Mouse (Mus musculus) liver, adult 2 months (tissue): Measurements from ENCODE around the gene Tas1r1. TPM values are rescaled to one million over a fixed set of nuclear protein-coding genes. Genes with fewer than 3 reads are reported as not detected.

ENCODE experiments used
- DNase-seq: peaks from one replicate; pipeline ENCODE4 v3.0.0-alpha.2; 2011; ENCODE audit warnings: low read depth, low spot score; ENCODE audit errors: extremely low read depth
- H3K27ac ChIP-seq: fragments of 200-500 bp; replicated peaks from 2 replicates; pipeline ENCODE4 v1.5.1; 2012; ENCODE audit warnings: low read depth, mild to moderate bottlenecking, control low read depth, inconsistent platforms, low read length; ENCODE audit not compliant: insufficient read depth
- H3K27me3 ChIP-seq: fragments of 200-500 bp; 2 replicates; pipeline ENCODE4 v1.6.1; 2012; ENCODE audit warnings: mild to moderate bottlenecking, moderate library complexity, low read length, inconsistent platforms; ENCODE audit not compliant: control insufficient read depth, insufficient read depth
- H3K36me3 ChIP-seq: fragments of 200-500 bp; 2 replicates; pipeline ENCODE4 v1.6.1; 2012; ENCODE audit warnings: low read length, inconsistent platforms; ENCODE audit not compliant: control insufficient read depth, insufficient read depth
- H3K4me1 ChIP-seq: fragments of 200-500 bp; 2 replicates; pipeline ENCODE4 v1.6.1; 2011; ENCODE audit warnings: low read length; ENCODE audit not compliant: control insufficient read depth, insufficient read depth
- H3K4me3 ChIP-seq: fragments of 200-500 bp; 2 replicates; pipeline ENCODE4 v1.5.1; 2011; ENCODE audit warnings: low read depth, mild to moderate bottlenecking, control low read depth, low read length, moderate library complexity; ENCODE audit not compliant: insufficient read depth
- H3K79me2 ChIP-seq: fragments of 200-500 bp; 2 replicates; pipeline ENCODE4 v1.6.1; 2012; ENCODE audit warnings: inconsistent platforms, mild to moderate bottlenecking, low read length, moderate library complexity; ENCODE audit not compliant: control insufficient read depth, insufficient read depth
- H3K9ac ChIP-seq: fragments of 200-500 bp; 2 replicates; pipeline ENCODE4 v1.6.1; 2012; ENCODE audit warnings: low read depth, mild to moderate bottlenecking, control low read depth, inconsistent platforms, low read length
- CTCF ChIP-seq: fragments of 200-500 bp; IDR thresholded peaks from 2 replicates; pipeline ENCODE4 v1.5.1; 2011; ENCODE audit warnings: low read depth, low read length, control low read depth
- POLR2A ChIP-seq: fragments of 200-500 bp; IDR thresholded peaks from 2 replicates; pipeline ENCODE4 v1.6.1; 2011; ENCODE audit warnings: low read length, control low read depth; ENCODE audit not compliant: insufficient read depth; ENCODE audit errors: extremely low read depth
- WGBS: fragments of 180-500 bp; shearing (Covaris S2); methylation state at CpG from one replicate; pipeline ENCODE4 v1.1.7; 2018; 5-methylcytosine and 5-hydroxymethylcytosine counted together
- polyA plus RNA-seq: library from polyadenylated mRNA; depleted of rRNA; stranded (reverse); fragments of >200 nt; gene quantifications from 2 replicates; pipeline ENCODE4 v1.2.3, GENCODE M21; 2012; rRNA removed
- total RNA-seq: library from RNA; depleted of rRNA; stranded (reverse); fragments of >200 nt; gene quantifications from 2 replicates; pipeline ENCODE4 v1.2.3, GENCODE M21; 2014; rRNA removed

The Tas1r1 gene
- total and polyA plus RNA-seq, 2 experiments: not detected

GRCm38 (mm10) chr4:151985886-151986285 is 52.5 kb downstream of the Tas1r1 start:
- Histone ChIP-seq H3K27me3 (no peaks in the 10 kb centered on the region), H3K36me3 (no peaks in the 10 kb centered on the region), H3K4me1 (peaks cover 7% of the 10 kb centered on the region), H3K27ac (no peak overlapping the region), H3K4me3 (no peak overlapping the region), H3K79me2 (peaks cover 10% of the 10 kb centered on the region; the same call in 1 of the 2 replicates), H3K9ac (no peak overlapping the region)
- DNase-seq: no peak
- WGBS: 68% methylated on average over 10 of the region's 10 CpGs
- no peak for TF ChIP-seq POLR2A
- no peak for TF ChIP-seq CTCF

GRCm38 (mm10) chr4:151983560-151983959 is 54.8 kb downstream of the Tas1r1 start:
- H3K9ac ChIP-seq: no peak overlapping the region
- H3K4me3 ChIP-seq: no peak overlapping the region
- DNase-seq: no peak
- no peaks in the 10 kb centered on the region for H3K27me3 ChIP-seq
- peaks cover 8% of the 10 kb centered on the region; the same call in 1 of the 2 replicates for H3K79me2 ChIP-seq
- TF ChIP-seq POLR2A (no peak), CTCF (no peak)
- H3K4me1 ChIP-seq: peaks cover 4% of the 10 kb centered on the region
- 59% methylated on average over 9 of the region's 9 CpGs for WGBS
- H3K36me3 ChIP-seq: no peaks in the 10 kb centered on the region; the same call in 1 of the 2 replicates
- H3K27ac ChIP-seq: no peak overlapping the region

DNA sequence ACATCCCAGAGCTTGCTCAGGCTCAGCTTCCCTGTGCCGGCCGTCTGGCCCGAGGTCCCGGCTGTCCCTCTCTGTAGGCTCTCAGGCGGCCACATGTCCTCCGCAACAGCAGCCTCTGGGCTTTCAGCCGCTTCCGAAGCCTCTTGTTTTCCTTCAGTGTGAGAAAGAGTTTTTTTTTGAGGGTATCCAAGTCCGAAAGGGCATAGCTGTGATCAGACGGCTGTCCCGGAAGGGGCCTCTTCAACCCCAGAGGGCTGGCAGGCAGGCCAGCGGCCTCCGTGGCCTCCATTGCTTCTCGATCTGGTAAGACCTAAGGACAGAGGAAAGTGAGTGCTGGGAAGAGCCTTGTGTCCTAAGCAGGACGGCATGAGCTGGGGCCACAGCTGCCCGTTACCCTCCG is 55.3 kb downstream of the Tas1r1 start:
- no peak overlapping the region for H3K4me3 ChIP-seq
- H3K79me2 ChIP-seq: peaks cover 2% of the 10 kb centered on the region; the same call in 1 of the 2 replicates
- TF ChIP-seq CTCF (no peak), POLR2A (no peak)
- no peak for DNase-seq
- H3K4me1 ChIP-seq: peaks cover 3% of the 10 kb centered on the region
- no peaks in the 10 kb centered on the region for H3K27me3 ChIP-seq
- WGBS: 88% methylated on average over 17 of the region's 17 CpGs
- no peak overlapping the region for H3K9ac ChIP-seq
- H3K27ac ChIP-seq: no peak overlapping the region
- no peaks in the 10 kb centered on the region; the same call in 1 of the 2 replicates for H3K36me3 ChIP-seq

DNA sequence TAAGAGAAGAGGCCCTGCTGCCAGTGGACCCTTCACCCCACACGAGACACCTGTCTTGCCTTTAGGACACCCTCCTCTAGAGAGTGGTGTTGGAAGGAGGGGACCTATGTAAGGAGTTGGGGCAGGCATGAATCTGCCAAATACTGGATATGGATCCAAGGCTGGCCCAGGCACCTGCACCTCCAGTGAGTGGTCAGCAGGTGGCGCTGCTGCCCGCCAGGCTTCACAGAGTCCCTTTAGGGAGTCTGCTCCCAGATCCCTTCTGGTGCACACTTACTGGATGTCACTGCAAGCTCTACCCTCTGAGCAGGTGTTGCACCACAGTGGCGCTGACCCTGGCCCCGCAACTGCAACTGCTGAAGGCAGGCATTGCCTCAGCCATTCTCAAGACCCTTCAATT is 57.0 kb downstream of the Tas1r1 start:
- H3K4me1 ChIP-seq: no peaks in the 10 kb centered on the region
- no peak overlapping the region for H3K9ac ChIP-seq
- TF ChIP-seq CTCF: peak; percentile 100
- TF ChIP-seq POLR2A: no peak
- no peak overlapping the region for H3K27ac ChIP-seq
- H3K79me2 ChIP-seq: no peaks in the 10 kb centered on the region
- no peaks in the 10 kb centered on the region; the same call in 1 of the 2 replicates for H3K36me3 ChIP-seq
- WGBS: 8% methylated on average over 5 of the region's 5 CpGs
- no peaks in the 10 kb centered on the region for H3K27me3 ChIP-seq
- DNase-seq: peak; percentile 47
- no peak overlapping the region for H3K4me3 ChIP-seq

DNA sequence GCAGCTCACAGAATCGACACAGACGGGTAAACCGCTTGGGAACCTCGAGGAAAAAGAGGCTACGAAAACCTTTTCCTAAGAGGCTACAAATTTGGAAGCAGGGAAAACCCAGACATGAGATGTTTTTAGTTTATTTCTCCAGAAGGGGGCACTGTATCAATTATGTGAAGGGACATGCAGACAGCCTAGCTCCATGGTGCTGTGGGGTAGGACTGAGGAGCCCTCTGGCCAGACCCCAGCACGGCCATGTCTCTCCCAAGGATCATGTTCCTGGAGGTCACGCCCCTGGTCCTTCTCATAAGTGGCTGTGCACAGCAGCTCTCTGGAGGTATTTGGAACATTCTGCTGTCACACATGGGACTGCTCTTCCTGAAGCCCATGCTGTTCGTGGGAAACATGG is 57.7 kb downstream of the Tas1r1 start:
- WGBS: 81% methylated on average over 8 of the region's 8 CpGs
- Histone ChIP-seq H3K9ac (no peak overlapping the region), H3K27ac (no peak overlapping the region), H3K4me3 (no peak overlapping the region), H3K27me3 (no peaks in the 10 kb centered on the region), H3K36me3 (no peaks in the 10 kb centered on the region; the same call in 1 of the 2 replicates), H3K4me1 (no peaks in the 10 kb centered on the region), H3K79me2 (no peaks in the 10 kb centered on the region)
- no peak for DNase-seq
- TF ChIP-seq CTCF: 0 out of 2 replicates have a peak, but pooled peaks have one; percentile 31
- TF ChIP-seq POLR2A: no peak

Other genes starting within 250 kb of the Tas1r1 start
- 2.7 and 6.1 TPM in 2 replicates for gene Camta1, start 176.7 kb downstream of the Tas1r1 start, total RNA-seq
- gene Camta1, start 176.7 kb downstream of the Tas1r1 start, polyA plus RNA-seq: 2.4 and 2.7 TPM in 2 replicates
- 23.9 and 27.4 TPM in 2 replicates for gene Dnajc11, start 104.9 kb downstream of the Tas1r1 start, total RNA-seq
- 47.9 and 52.6 TPM in 2 replicates for gene Dnajc11, start 104.9 kb downstream of the Tas1r1 start, polyA plus RNA-seq
- gene Thap3, start 49.6 kb downstream of the Tas1r1 start, total RNA-seq: 7.9 and 8.0 TPM in 2 replicates
- gene Thap3, start 49.6 kb downstream of the Tas1r1 start, polyA plus RNA-seq: 20.8 and 24.1 TPM in 2 replicates
- gene Phf13, start 42.3 kb downstream of the Tas1r1 start, total RNA-seq: 1.3 and 1.4 TPM in 2 replicates
- gene Phf13, start 42.3 kb downstream of the Tas1r1 start, polyA plus RNA-seq: 1.9 and 2.7 TPM in 2 replicates
- 25.8 and 30.8 TPM in 2 replicates for gene Klhl21, start 29.8 kb downstream of the Tas1r1 start, total RNA-seq
- 21.8 and 23.9 TPM in 2 replicates for gene Klhl21, start 29.8 kb downstream of the Tas1r1 start, polyA plus RNA-seq
- 12.0 and 16.0 TPM in 2 replicates for gene Zbtb48, start 10.9 kb downstream of the Tas1r1 start, total RNA-seq
- 11.8 and 16.6 TPM in 2 replicates for gene Zbtb48, start 10.9 kb downstream of the Tas1r1 start, polyA plus RNA-seq
- gene Nol9, start 753 bp upstream of the Tas1r1 start, total RNA-seq: 6.1 and 7.7 TPM in 2 replicates
- gene Nol9, start 753 bp upstream of the Tas1r1 start, polyA plus RNA-seq: 9.8 and 12.3 TPM in 2 replicates
- gene Plekhg5, start 33.9 kb upstream of the Tas1r1 start, total RNA-seq: 2.4 and 3.2 TPM in 2 replicates
- 3.2 and 6.6 TPM in 2 replicates for gene Plekhg5, start 33.9 kb upstream of the Tas1r1 start, polyA plus RNA-seq
- 0.13 and 0.28 TPM in 2 replicates for gene Tnfrsf25, start 77.4 kb upstream of the Tas1r1 start, total RNA-seq
- gene Tnfrsf25, start 77.4 kb upstream of the Tas1r1 start, polyA plus RNA-seq: 0.54 and 0.72 TPM in 2 replicates
- gene Espn, start 113.8 kb upstream of the Tas1r1 start, total RNA-seq: 0.20 and 0.28 TPM in 2 replicates
- gene Espn, start 113.8 kb upstream of the Tas1r1 start, polyA plus RNA-seq: 0.47 and 1.4 TPM in 2 replicates
- gene Hes2, start 120.3 kb upstream of the Tas1r1 start, total RNA-seq: not detected in 2 replicates
- gene Hes2, start 120.3 kb upstream of the Tas1r1 start, polyA plus RNA-seq: not detected in 2 replicates
- gene Acot7, start 139.6 kb upstream of the Tas1r1 start, total RNA-seq: 9.3 and 10.7 TPM in 2 replicates
- 18.4 and 20.8 TPM in 2 replicates for gene Acot7, start 139.6 kb upstream of the Tas1r1 start, polyA plus RNA-seq
- 0.46 and 0.54 TPM in 2 replicates for gene Gpr153, start 235.7 kb upstream of the Tas1r1 start, total RNA-seq
- 0.98 and 1.1 TPM in 2 replicates for gene Gpr153, start 235.7 kb upstream of the Tas1r1 start, polyA plus RNA-seq